Mouse (Mus musculus) heart, postnatal 0 days (tissue): ENCODE measurements around the gene Pgm5. TPM values are rescaled to one million over a fixed set of nuclear protein-coding genes. Genes with fewer than 3 reads are reported as not detected.

Experiments
- ATAC-seq: fragments of 200-750 bp; cut with Nextera tagmentation; 2 replicates; pipeline ENCODE4 v1.8.0; 2017; ENCODE audit warnings: low read depth, moderate number of reproducible peaks, moderate library complexity; ENCODE audit not compliant: insufficient read depth
- DNase-seq: peaks from one replicate; pipeline ENCODE4 v3.0.0-alpha.2; 2016; ENCODE audit warnings: low spot score
- H3K27ac ChIP-seq: fragments of 300-500 bp; sonication (generic); 2 replicates; pipeline ENCODE4 v1.5.1; 2014; ENCODE audit warnings: low read depth, mild to moderate bottlenecking
- H3K27me3 ChIP-seq: fragments of 300-500 bp; sonication (generic); 2 replicates; pipeline ENCODE4 v1.6.1; 2014; ENCODE audit warnings: low read length, mixed read lengths; ENCODE audit not compliant: control insufficient read depth, insufficient read depth
- H3K36me3 ChIP-seq: fragments of 300-500 bp; sonication (generic); replicated peaks from 2 replicates; pipeline ENCODE4 v1.6.1; 2014; ENCODE audit warnings: low read length, mixed read lengths; ENCODE audit not compliant: control insufficient read depth, insufficient read depth
- H3K4me1 ChIP-seq: fragments of 300-500 bp; sonication (generic); 2 replicates; pipeline ENCODE4 v1.6.1; 2014; ENCODE audit warnings: antibody characterized with exemption; ENCODE audit not compliant: control insufficient read depth, insufficient read depth
- H3K4me2 ChIP-seq: fragments of 300-500 bp; sonication (generic); 2 replicates; pipeline ENCODE4 v1.6.1; 2014; ENCODE audit warnings: low read depth, mild to moderate bottlenecking, low read length, moderate library complexity
- H3K4me3 ChIP-seq: fragments of 300-500 bp; sonication (generic); 2 replicates; pipeline ENCODE4 v1.5.1; 2014; ENCODE audit warnings: low read depth, low read length
- H3K9ac ChIP-seq: fragments of 300-500 bp; sonication (generic); replicated peaks from 2 replicates; pipeline ENCODE4 v1.6.1; 2014; ENCODE audit warnings: low read depth, low read length, mixed read lengths
- H3K9me3 ChIP-seq: fragments of 300-500 bp; sonication (generic); replicated peaks from 2 replicates; pipeline ENCODE4 v1.6.1; 2016; ENCODE audit warnings: low read length; ENCODE audit not compliant: control insufficient read depth
- CTCF ChIP-seq: IDR thresholded peaks from 2 replicates; pipeline ENCODE4 v1.5.1; 2016; ENCODE audit warnings: antibody characterized with exemption, control low read depth, low read depth
- EP300 ChIP-seq: IDR thresholded peaks from 2 replicates; pipeline ENCODE4 v1.6.1; 2016; ENCODE audit warnings: antibody characterized with exemption, low read depth
- WGBS: fragments of 180-500 bp; shearing (Covaris S2); extraction: QIAGEN DNeasy Blood & Tissue Kit; methylation state at CpG from one replicate; pipeline ENCODE4 v1.1.7; 2014; 5-methylcytosine and 5-hydroxymethylcytosine counted together
- polyA plus RNA-seq: library from polyadenylated mRNA; unstranded; fragments of >200 nt; fragmentation: Nextera tagmentation; extraction: Ambion mirVana; gene quantifications from 2 replicates; pipeline ENCODE4 v1.2.1, GENCODE M21; 2015
- total RNA-seq: library from RNA; depleted of rRNA; stranded (reverse); fragments of >200 nt; gene quantifications from 2 replicates; pipeline ENCODE4 v1.2.3, GENCODE M21; 2014; ENCODE audit warnings: low replicate concordance

Gene Pgm5
- total and polyA plus RNA-seq, 2 experiments from 2014 or later: 4.9 to 163 TPM

DNA sequence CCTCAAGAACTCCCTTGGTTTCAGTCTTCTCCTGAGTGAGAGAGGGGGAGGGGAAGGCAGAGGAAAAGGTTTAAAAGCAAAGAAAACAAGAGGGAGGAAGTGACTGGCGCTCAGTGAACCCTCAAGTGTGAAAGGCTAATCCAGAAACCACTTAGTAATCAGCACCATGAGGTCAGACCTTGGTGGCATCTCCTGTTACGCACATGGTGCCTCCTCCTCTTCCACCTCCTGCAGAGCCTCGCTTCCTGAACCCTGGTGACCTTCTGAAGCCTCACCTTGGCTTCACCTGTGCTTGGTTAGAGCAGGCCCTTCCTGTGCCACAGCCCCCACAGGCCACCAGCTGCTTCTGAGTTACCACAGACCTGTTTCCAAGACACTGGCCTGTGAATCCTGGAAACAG lies 190.1 kb downstream of the Pgm5 start:
- Histone ChIP-seq H3K27ac (peak overlapping the region; percentile 2; the same call in 1 of the 2 replicates), H3K4me1 (peaks cover 13% of the 10 kb centered on the region), H3K9me3 (no peaks in the 10 kb centered on the region), H3K4me3 (no peak overlapping the region), H3K4me2 (no peak overlapping the region), H3K27me3 (no peaks in the 10 kb centered on the region), H3K36me3 (no peaks in the 10 kb centered on the region), H3K9ac (no peak overlapping the region)
- ATAC-seq (no peak), DNase-seq (no peak)
- TF ChIP-seq EP300: no peak
- TF ChIP-seq CTCF: no peak
- WGBS: 46% methylated on average over 3 of the region's 3 CpGs

GRCm38 (mm10) chr19:24667527-24667926 lies 194.1 kb downstream of the Pgm5 start:
- Histone ChIP-seq H3K27me3 (no peaks in the 10 kb centered on the region), H3K4me2 (no peak overlapping the region), H3K27ac (no peak overlapping the region), H3K4me3 (no peak overlapping the region), H3K36me3 (no peaks in the 10 kb centered on the region), H3K9me3 (no peaks in the 10 kb centered on the region), H3K4me1 (peaks cover 8% of the 10 kb centered on the region; the same call in 1 of the 2 replicates), H3K9ac (no peak overlapping the region)
- 82% methylated on average over 3 of the region's 3 CpGs for WGBS
- ATAC-seq: no peak
- no peak for DNase-seq
- TF ChIP-seq CTCF: no peak
- TF ChIP-seq EP300: no peak

DNA sequence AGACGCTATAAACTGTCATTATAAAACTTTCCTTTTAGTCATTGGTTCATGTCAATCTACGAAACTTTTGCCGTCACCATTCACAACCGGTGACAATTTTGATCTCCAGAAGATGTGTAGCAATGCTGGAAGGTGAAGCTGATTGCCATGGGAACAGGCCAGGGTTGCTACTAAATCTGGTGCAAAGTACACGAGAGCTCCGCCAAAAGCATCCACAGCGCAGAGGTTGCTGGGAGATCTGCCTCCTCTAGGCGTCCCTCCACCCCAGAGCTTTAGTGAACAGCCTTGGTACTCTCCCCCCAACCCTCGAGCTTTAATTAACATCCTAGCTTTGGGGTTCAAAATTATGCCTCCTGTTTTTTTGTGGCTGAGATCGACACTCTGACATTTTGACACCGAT lies 195.9 kb downstream of the Pgm5 start:
- Histone ChIP-seq H3K4me2 (no peak overlapping the region), H3K4me3 (no peak overlapping the region), H3K9me3 (no peaks in the 10 kb centered on the region), H3K27ac (no peak overlapping the region), H3K27me3 (no peaks in the 10 kb centered on the region), H3K36me3 (no peaks in the 10 kb centered on the region), H3K4me1 (no peaks in the 10 kb centered on the region), H3K9ac (no peak overlapping the region)
- no peak for TF ChIP-seq EP300
- TF ChIP-seq CTCF: no peak
- ATAC-seq (no peak), DNase-seq (no peak)
- WGBS: 70% methylated on average over 11 of the region's 11 CpGs

GRCm38 (mm10) chr19:24662346-24662745 lies 199.3 kb downstream of the Pgm5 start:
- Histone ChIP-seq H3K9me3 (no peaks in the 10 kb centered on the region), H3K4me2 (no peak overlapping the region), H3K27ac (no peak overlapping the region), H3K4me1 (no peaks in the 10 kb centered on the region), H3K36me3 (no peaks in the 10 kb centered on the region), H3K4me3 (no peak overlapping the region), H3K27me3 (no peaks in the 10 kb centered on the region), H3K9ac (no peak overlapping the region)
- no peak for ATAC-seq
- no peak for DNase-seq
- no peak for TF ChIP-seq CTCF
- TF ChIP-seq EP300: no peak
- WGBS: 89% methylated on average over 2 of the region's 2 CpGs

DNA sequence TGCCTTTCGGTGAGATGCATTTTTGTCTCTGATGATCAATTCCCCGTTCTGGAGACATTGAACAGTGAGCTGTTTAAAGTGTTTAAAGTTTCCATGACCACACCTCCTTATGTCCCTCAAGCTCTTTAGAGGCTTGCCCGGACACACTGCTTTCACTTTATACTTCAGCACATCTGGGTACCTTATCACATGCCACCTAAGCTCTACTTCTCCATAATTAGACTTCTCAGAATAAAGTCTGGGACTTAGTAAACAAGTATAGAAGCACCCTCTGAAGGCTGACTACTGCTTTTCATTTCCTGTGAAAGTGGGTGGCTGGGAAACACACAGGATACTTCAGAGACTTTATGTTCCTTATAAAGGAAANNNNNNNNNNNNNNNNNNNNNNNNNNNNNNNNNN lies 204.7 kb downstream of the Pgm5 start:
- Histone ChIP-seq H3K4me3 (no peak overlapping the region), H3K4me1 (0 out of 2 replicates have a peak, but pooled peaks cover 3% of the 10 kb centered on the region), H3K27ac (no peak overlapping the region), H3K27me3 (no peaks in the 10 kb centered on the region), H3K9me3 (no peaks in the 10 kb centered on the region), H3K4me2 (no peak overlapping the region), H3K36me3 (no peaks in the 10 kb centered on the region), H3K9ac (no peak overlapping the region)
- ATAC-seq (no peak), DNase-seq (no peak)
- TF ChIP-seq EP300 (no peak), CTCF (no peak)
- WGBS: 44% methylated on average over 3 of the region's 3 CpGs

- H3K9me3 ChIP-seq: no peaks in the 10 kb centered on the region
- TF ChIP-seq EP300: no peak
- peak; percentile 26 for TF ChIP-seq CTCF
- no peak overlapping the region for H3K4me2 ChIP-seq
- H3K27me3 ChIP-seq: no peaks in the 10 kb centered on the region
- 40% methylated on average over 9 of the region's 9 CpGs for WGBS
- H3K4me1 ChIP-seq: 0 out of 2 replicates have a peak, but pooled peaks cover 3% of the 10 kb centered on the region
- no peak for ATAC-seq
- no peaks in the 10 kb centered on the region for H3K36me3 ChIP-seq
- H3K27ac ChIP-seq: no peak overlapping the region
- no peak for DNase-seq
- no peak overlapping the region for H3K4me3 ChIP-seq
- no peak overlapping the region for H3K9ac ChIP-seq
Measured at GRCm38 (mm10) chr19:24653230-24653799, 208.3 kb downstream of the Pgm5 start.
